Mouse (Mus musculus) kidney, adult 2 months (tissue): ENCODE results near the gene Nap1l5.

Source experiments
- CTCF ChIP-seq: fragments of 200-500 bp; conservative IDR thresholded peaks from 2 replicates; pipeline ENCODE4 v1.5.1; 2011; ENCODE audit warnings: low read depth, mild to moderate bottlenecking, control low read depth, low read length, moderate library complexity, mixed read lengths; ENCODE audit not compliant: insufficient read depth, insufficient read length
- POLR2A ChIP-seq: fragments of 200-500 bp; IDR thresholded peaks from one replicate; pipeline ENCODE4 v1.6.1; 2011; ENCODE audit warnings: low read depth, low read length, control low read depth

GRCm38 (mm10) chr6:58934144-58934543 is 27.3 kb upstream of the Nap1l5 start:
- TF ChIP-seq POLR2A (no peak), CTCF (no peak)
